Mouse (Mus musculus): ENCODE measurements around the gene Ptprd.

GRCm38 (mm10) chr4:76590722-76591121, 1621.0 kb downstream of the Ptprd start:
- no peak for TF ChIP-seq POLR2A (IDR thresholded peaks at IDR 0.05; ENCODE audit: low read depth, low read length)
- TF ChIP-seq CTCF (IDR thresholded peaks at IDR 0.05; ENCODE audit: extremely low read depth, insufficient read depth, insufficient read length, insufficient replicate concordance) = no peak
